Mouse (Mus musculus) kidney, embryonic 14.5 days (tissue): ENCODE data around the gene Tnnt3. TPM values are rescaled to one million over a fixed set of nuclear protein-coding genes. Genes with fewer than 3 reads are reported as not detected.

Experiments
- ATAC-seq: fragments of 200-750 bp; cut with Nextera tagmentation; 2 replicates; pipeline ENCODE4 v1.8.0; 2017; ENCODE audit warnings: moderate number of reproducible peaks, mild to moderate bottlenecking, moderate TSS enrichment, moderate library complexity; ENCODE audit not compliant: low FRiP score, low TSS enrichment
- H3K27ac ChIP-seq: fragments of 300-500 bp; sonication (generic); 2 replicates; pipeline ENCODE4 v1.5.1; 2014; ENCODE audit warnings: low read depth, mild to moderate bottlenecking, low read length, moderate library complexity, mixed read lengths
- H3K27me3 ChIP-seq: fragments of 300-500 bp; sonication (generic); 2 replicates; pipeline ENCODE4 v1.6.1; 2014; ENCODE audit warnings: mild to moderate bottlenecking, low read length; ENCODE audit not compliant: control insufficient read depth, insufficient read depth
- H3K36me3 ChIP-seq: fragments of 300-500 bp; sonication (generic); 2 replicates; pipeline ENCODE4 v1.6.1; 2014; ENCODE audit warnings: low read length, mixed read lengths; ENCODE audit not compliant: control insufficient read depth, insufficient read depth
- H3K4me1 ChIP-seq: fragments of 300-500 bp; sonication (generic); 2 replicates; pipeline ENCODE4 v1.6.1; 2014; ENCODE audit warnings: low read length, mixed read lengths; ENCODE audit not compliant: control insufficient read depth, insufficient read depth
- H3K4me2 ChIP-seq: fragments of 300-500 bp; sonication (generic); replicated peaks from 2 replicates; pipeline ENCODE4 v1.6.1; 2014; ENCODE audit warnings: low read depth, mild to moderate bottlenecking, low read length
- H3K4me3 ChIP-seq: fragments of 300-500 bp; sonication (generic); 2 replicates; pipeline ENCODE4 v1.5.1; 2014; ENCODE audit warnings: mild to moderate bottlenecking, low read length
- H3K9ac ChIP-seq: fragments of 300-500 bp; sonication (generic); 2 replicates; pipeline ENCODE4 v1.6.1; 2014; ENCODE audit warnings: low read depth, mild to moderate bottlenecking, low read length, moderate library complexity
- H3K9me3 ChIP-seq: fragments of 300-500 bp; sonication (generic); 2 replicates; pipeline ENCODE4 v1.6.1; 2016; ENCODE audit warnings: low read length; ENCODE audit not compliant: control insufficient read depth
- WGBS: fragments of 180-500 bp; shearing (Covaris S2); extraction: QIAGEN DNeasy Blood & Tissue Kit; methylation state at CpG from one replicate; pipeline ENCODE4 v1.1.7; 2014; 5-methylcytosine and 5-hydroxymethylcytosine counted together
- polyA plus RNA-seq: library from polyadenylated mRNA; unstranded; fragments of >200 nt; fragmentation: Nextera tagmentation; extraction: Ambion mirVana; gene quantifications from 2 replicates; pipeline ENCODE4 v1.2.1, GENCODE M21; 2014

Tnnt3 gene
- polyA plus RNA-seq, 1 experiment from 2014 or later = 3.2 TPM

GRCm38 (mm10) chr7:142479886-142480285 lies 18.8 kb upstream of the Tnnt3 start:
- Histone ChIP-seq H3K4me2 (no peak overlapping the region), H3K9me3 (no peaks in the 10 kb centered on the region), H3K4me3 (no peak overlapping the region), H3K9ac (no peak overlapping the region), H3K27ac (peak overlapping the region; percentile 21; the same call in 1 of the 2 replicates), H3K27me3 (no peaks in the 10 kb centered on the region), H3K36me3 (peaks cover 9% of the 10 kb centered on the region; the same call in 1 of the 2 replicates), H3K4me1 (peaks cover 60% of the 10 kb centered on the region)
- no peak for ATAC-seq
- WGBS = 89% methylated on average over 3 of the region's 3 CpGs

DNA sequence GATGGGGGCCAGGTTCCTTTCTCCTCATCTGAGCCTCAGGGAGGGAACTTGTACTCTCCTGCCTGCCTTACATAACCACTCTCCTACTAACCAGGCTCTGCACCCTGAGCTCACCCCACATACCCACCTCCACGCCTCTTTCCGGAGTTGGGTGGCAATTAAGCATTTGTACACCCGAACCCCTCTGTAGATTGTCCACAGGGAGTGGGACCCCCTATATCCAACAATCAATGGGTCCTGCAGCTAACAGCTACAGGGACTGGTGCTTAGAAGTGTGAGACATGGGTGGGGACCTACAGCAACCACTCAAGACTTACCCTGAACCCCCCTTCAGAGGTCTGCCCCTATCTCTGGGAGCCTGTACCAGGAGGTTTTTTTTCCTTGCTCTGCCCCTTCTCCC lies 18.0 kb upstream of the Tnnt3 start:
- H3K27ac ChIP-seq = peak overlapping the region; percentile 97
- no peak for ATAC-seq
- no peaks in the 10 kb centered on the region for H3K9me3 ChIP-seq
- WGBS = 96% methylated on average over 3 of the region's 3 CpGs
- peak overlapping the region; percentile 76; the same call in 1 of the 2 replicates for H3K9ac ChIP-seq
- H3K36me3 ChIP-seq = peaks cover 17% of the 10 kb centered on the region; the same call in 1 of the 2 replicates
- H3K4me3 ChIP-seq = no peak overlapping the region
- H3K4me1 ChIP-seq = peaks cover 54% of the 10 kb centered on the region
- no peak overlapping the region for H3K4me2 ChIP-seq
- no peaks in the 10 kb centered on the region for H3K27me3 ChIP-seq

GRCm38 (mm10) chr7:142481186-142481567 lies 17.5 kb upstream of the Tnnt3 start:
- H3K4me1 ChIP-seq = peaks cover 50% of the 10 kb centered on the region
- 2% methylated on average over 5 of the region's 5 CpGs for WGBS
- peak overlapping the region; percentile 49 for H3K4me2 ChIP-seq
- peak; percentile 1; the same call in 1 of the 2 replicates for ATAC-seq
- peaks cover 21% of the 10 kb centered on the region; the same call in 1 of the 2 replicates for H3K36me3 ChIP-seq
- H3K9me3 ChIP-seq = no peaks in the 10 kb centered on the region
- peak overlapping the region; percentile 97 for H3K27ac ChIP-seq
- no peaks in the 10 kb centered on the region for H3K27me3 ChIP-seq
- H3K4me3 ChIP-seq = peak overlapping the region; percentile 23
- peak overlapping the region; percentile 76 for H3K9ac ChIP-seq

DNA sequence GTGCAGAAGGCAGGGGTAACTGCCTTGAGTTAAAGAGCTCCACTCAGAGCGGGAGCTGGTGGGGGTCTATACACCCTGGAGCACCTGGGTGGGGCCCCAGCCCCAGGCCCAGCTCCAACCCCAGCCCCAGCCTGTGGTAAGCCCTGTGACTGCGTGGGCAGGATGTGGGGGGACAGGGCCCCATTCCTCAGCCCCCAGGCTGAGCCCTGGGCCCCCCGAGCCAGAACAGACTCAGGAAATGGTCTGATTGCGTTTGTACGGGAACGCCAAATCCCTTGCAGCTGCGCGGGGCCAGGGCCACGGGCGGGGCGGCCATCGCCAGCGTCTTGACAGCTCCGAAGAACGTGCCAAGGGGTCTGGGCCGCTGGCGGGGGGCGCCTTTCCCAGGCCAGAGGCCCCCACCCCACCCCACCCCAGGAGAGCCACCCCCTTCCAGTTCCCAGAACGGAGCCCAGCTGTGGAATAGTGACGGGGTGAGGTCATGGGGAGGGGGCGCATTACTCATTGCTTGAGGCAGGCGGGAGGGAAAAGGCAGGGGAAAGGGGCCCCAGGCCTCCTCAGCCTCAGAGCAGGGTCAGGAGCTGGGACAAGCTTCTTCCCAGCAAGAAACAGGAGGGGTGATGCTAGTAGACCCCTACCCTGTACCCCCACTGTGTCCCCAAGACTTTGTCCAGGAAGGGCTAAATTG lies 16.9 kb upstream of the Tnnt3 start:
- H3K4me1 ChIP-seq = peaks cover 46% of the 10 kb centered on the region
- H3K4me2 ChIP-seq = peak overlapping the region; percentile 49
- H3K27ac ChIP-seq = peak overlapping the region; percentile 97
- H3K27me3 ChIP-seq = no peaks in the 10 kb centered on the region
- peak overlapping the region; percentile 76 for H3K9ac ChIP-seq
- peak; percentile 73 for ATAC-seq
- H3K36me3 ChIP-seq = peaks cover 27% of the 10 kb centered on the region; the same call in 1 of the 2 replicates
- peak overlapping the region; percentile 23 for H3K4me3 ChIP-seq
- H3K9me3 ChIP-seq = no peaks in the 10 kb centered on the region
- 1% methylated on average over 22 of the region's 22 CpGs for WGBS

GRCm38 (mm10) chr7:142482256-142482609 lies 16.4 kb upstream of the Tnnt3 start:
- Histone ChIP-seq H3K27me3 (no peaks in the 10 kb centered on the region), H3K27ac (peak overlapping the region; percentile 97), H3K9me3 (no peaks in the 10 kb centered on the region), H3K4me1 (peaks cover 45% of the 10 kb centered on the region), H3K9ac (peak overlapping the region; percentile 76), H3K4me3 (no peak overlapping the region), H3K36me3 (peaks cover 31% of the 10 kb centered on the region; the same call in 1 of the 2 replicates), H3K4me2 (peak overlapping the region; percentile 49; the same call in 1 of the 2 replicates)
- 21% methylated on average over 6 of the region's 6 CpGs for whole genome bisulfite sequencing
- no peak; the same call in 1 of the 2 replicates for ATAC-seq

GRCm38 (mm10) chr7:142483136-142483535 lies 15.5 kb upstream of the Tnnt3 start:
- no peak overlapping the region for H3K4me2 ChIP-seq
- H3K9me3 ChIP-seq = no peaks in the 10 kb centered on the region
- peaks cover 36% of the 10 kb centered on the region; the same call in 1 of the 2 replicates for H3K36me3 ChIP-seq
- H3K27ac ChIP-seq = peak overlapping the region; percentile 97
- peak overlapping the region; percentile 0; the same call in 1 of the 2 replicates for H3K9ac ChIP-seq
- H3K4me1 ChIP-seq = peaks cover 47% of the 10 kb centered on the region
- H3K4me3 ChIP-seq = no peak overlapping the region
- H3K27me3 ChIP-seq = no peaks in the 10 kb centered on the region
- 45% methylated on average over 11 of the region's 11 CpGs for WGBS
- ATAC-seq = peak; percentile 9

GRCm38 (mm10) chr7:142484780-142485179 lies 13.9 kb upstream of the Tnnt3 start:
- no peaks in the 10 kb centered on the region for H3K27me3 ChIP-seq
- no peaks in the 10 kb centered on the region for H3K9me3 ChIP-seq
- H3K4me2 ChIP-seq = no peak overlapping the region
- ATAC-seq = no peak
- peaks cover 47% of the 10 kb centered on the region for H3K4me1 ChIP-seq
- no peak overlapping the region for H3K9ac ChIP-seq
- peaks cover 52% of the 10 kb centered on the region for H3K36me3 ChIP-seq
- peak overlapping the region; percentile 18; the same call in 1 of the 2 replicates for H3K27ac ChIP-seq
- WGBS = 57% methylated on average over 12 of the region's 12 CpGs
- H3K4me3 ChIP-seq = no peak overlapping the region

- no peak overlapping the region for H3K4me2 ChIP-seq
- peak overlapping the region; percentile 74 for H3K27ac ChIP-seq
- 70% methylated on average over 8 of the region's 8 CpGs for WGBS
- 0 out of 2 replicates have a peak overlapping the region, but pooled peaks have one; percentile 18 for H3K9ac ChIP-seq
- H3K4me1 ChIP-seq = peaks cover 37% of the 10 kb centered on the region
- no peaks in the 10 kb centered on the region for H3K9me3 ChIP-seq
- H3K36me3 ChIP-seq = peaks cover 72% of the 10 kb centered on the region
- H3K27me3 ChIP-seq = no peaks in the 10 kb centered on the region
- ATAC-seq = no peak
- no peak overlapping the region for H3K4me3 ChIP-seq
These were observed 11.9 kb upstream of the Tnnt3 start for GRCm38 (mm10) chr7:142486751-142487162.

GRCm38 (mm10) chr7:142487341-142487859 lies 11.2 kb upstream of the Tnnt3 start:
- Histone ChIP-seq H3K4me2 (peak overlapping the region; percentile 19; the same call in 1 of the 2 replicates), H3K27me3 (no peaks in the 10 kb centered on the region), H3K36me3 (peaks cover 79% of the 10 kb centered on the region), H3K9ac (peak overlapping the region; percentile 28), H3K27ac (peak overlapping the region; percentile 74), H3K9me3 (no peaks in the 10 kb centered on the region), H3K4me1 (peaks cover 30% of the 10 kb centered on the region), H3K4me3 (no peak overlapping the region)
- WGBS = 17% methylated on average over 9 of the region's 9 CpGs
- ATAC-seq = peak; percentile 53
